Mouse (Mus musculus) left cerebral cortex, adult 9 months (tissue): ENCODE results near the gene Tmbim1.
"Not testable (repeated sequence)": the region's sequence is repeated elsewhere in the genome, so short reads cannot be mapped to it uniquely, and the experiment has no call there.

Experiments used
- DNase-seq, 2 experiments: peaks; one replicate each; pipeline ENCODE4 v3.0.0; 2022; ENCODE audit warnings: low spot score in 2 of 2

Gene Tmbim1

GRCm38 (mm10) chr1:74295456-74296171, 9.8 kb downstream of the Tmbim1 start:
- DNase-seq: peak; percentile 86 to 89

GRCm38 (mm10) chr1:74294733-74295455, 10.5 kb downstream of the Tmbim1 start:
- no peak for DNase-seq

GRCm38 (mm10) chr1:74294090-74294643, 11.3 kb downstream of the Tmbim1 start:
- DNase-seq: no peak

GRCm38 (mm10) chr1:74293306-74293960, 12.0 kb downstream of the Tmbim1 start:
- no peak for DNase-seq

- no peak for DNase-seq
Measured at GRCm38 (mm10) chr1:74292331-74293020, 12.9 kb downstream of the Tmbim1 start.

- DNase-seq: no peak
Measured at GRCm38 (mm10) chr1:74290141-74290540, 15.3 kb downstream of the Tmbim1 start.

- DNase-seq: no peak
Measured at GRCm38 (mm10) chr1:74289740-74290139, 15.7 kb downstream of the Tmbim1 start.

- DNase-seq: no peak
Measured at GRCm38 (mm10) chr1:74289248-74289647, 16.2 kb downstream of the Tmbim1 start.

GRCm38 (mm10) chr1:74288327-74288726, 17.1 kb downstream of the Tmbim1 start:
- no peak for DNase-seq

GRCm38 (mm10) chr1:74286869-74287607, 18.4 kb downstream of the Tmbim1 start:
- DNase-seq: not testable (repeated sequence)

GRCm38 (mm10) chr1:74285212-74286010, 20.0 kb downstream of the Tmbim1 start:
- no peak for DNase-seq

- DNase-seq: peak; percentile 100
Measured at GRCm38 (mm10) chr1:74284543-74285160, 20.8 kb downstream of the Tmbim1 start, which contains the start of the genes Aamp and Pnkd. TSS of gene Aamp (minus strand) at chr1:74284738. TSS of gene Pnkd (plus strand) at chr1:74284930.

- no peak for DNase-seq
Measured at GRCm38 (mm10) chr1:74283686-74284463, 21.5 kb downstream of the Tmbim1 start.

GRCm38 (mm10) chr1:74282896-74283625, 22.4 kb downstream of the Tmbim1 start:
- DNase-seq: no peak

- DNase-seq: no peak
Measured at GRCm38 (mm10) chr1:74281886-74282285, 23.5 kb downstream of the Tmbim1 start.

GRCm38 (mm10) chr1:74281372-74281771, 24.1 kb downstream of the Tmbim1 start:
- no peak for DNase-seq

- DNase-seq: no peak
Measured at GRCm38 (mm10) chr1:74280591-74281325, 24.7 kb downstream of the Tmbim1 start.
